Mouse (Mus musculus): ENCODE results near the gene Yipf4.
"Not testable (repeated sequence)": the region's sequence is repeated elsewhere in the genome, so short reads cannot be mapped to it uniquely, and the experiment has no call there.

Gene Yipf4

GRCm38 (mm10) chr17:74489024-74489900 lies at the start of gene Yipf4:
Yipf4 (plus strand) TSS chr17:74489493.
- DNase-seq: peak; percentile 96

GRCm38 (mm10) chr17:74440486-74440885 lies 48.8 kb upstream of the Yipf4 start:
- DNase-seq: no peak

GRCm38 (mm10) chr17:74449776-74450175 lies 39.5 kb upstream of the Yipf4 start:
- no peak for DNase-seq

- no peak for DNase-seq
Measured at GRCm38 (mm10) chr17:74453928-74454327, 35.4 kb upstream of the Yipf4 start.

GRCm38 (mm10) chr17:74454660-74455059 lies 34.6 kb upstream of the Yipf4 start:
- DNase-seq: no peak

GRCm38 (mm10) chr17:74455426-74455825 lies 33.9 kb upstream of the Yipf4 start:
- DNase-seq: no peak

GRCm38 (mm10) chr17:74456825-74457224 lies 32.5 kb upstream of the Yipf4 start:
- DNase-seq: no peak

DNA sequence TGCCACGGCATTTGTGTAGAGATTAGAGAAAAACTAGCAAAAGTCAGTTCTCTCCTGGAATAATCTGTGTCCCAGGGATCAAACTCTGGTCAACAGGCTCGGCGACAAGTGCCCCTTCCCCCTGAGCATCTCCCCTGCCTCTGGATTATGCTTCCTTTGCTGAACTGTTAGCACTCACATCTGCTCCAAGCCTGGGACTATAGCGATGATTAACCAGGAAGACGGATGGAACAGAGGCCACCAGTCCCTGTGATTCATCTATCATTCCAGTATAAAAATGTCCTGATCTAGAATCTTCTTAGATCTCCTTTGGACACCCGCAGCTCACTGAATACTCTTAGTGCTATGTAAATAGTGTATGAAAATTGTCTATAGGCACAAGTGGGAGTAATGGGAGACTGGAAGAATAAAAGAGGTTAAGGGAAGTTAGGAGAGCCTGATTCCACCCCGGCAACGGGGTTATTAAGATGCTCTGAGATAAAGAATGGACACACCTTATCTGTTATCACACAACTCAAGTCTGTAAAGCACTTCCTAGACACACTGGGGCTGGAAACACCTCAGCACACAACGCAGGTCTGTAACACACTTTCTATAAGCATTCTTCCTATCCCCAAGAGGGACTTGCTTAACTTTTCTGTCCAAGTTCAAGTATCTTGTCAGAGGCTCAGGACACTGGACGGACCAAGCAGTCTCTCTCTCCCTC lies 31.2 kb upstream of the Yipf4 start:
- DNase-seq: no peak

- no peak for DNase-seq
Measured at GRCm38 (mm10) chr17:74458711-74459408, 30.4 kb upstream of the Yipf4 start, which contains the start of gene Nlrc4. Nlrc4 (minus strand) TSS chr17:74459142.

DNA sequence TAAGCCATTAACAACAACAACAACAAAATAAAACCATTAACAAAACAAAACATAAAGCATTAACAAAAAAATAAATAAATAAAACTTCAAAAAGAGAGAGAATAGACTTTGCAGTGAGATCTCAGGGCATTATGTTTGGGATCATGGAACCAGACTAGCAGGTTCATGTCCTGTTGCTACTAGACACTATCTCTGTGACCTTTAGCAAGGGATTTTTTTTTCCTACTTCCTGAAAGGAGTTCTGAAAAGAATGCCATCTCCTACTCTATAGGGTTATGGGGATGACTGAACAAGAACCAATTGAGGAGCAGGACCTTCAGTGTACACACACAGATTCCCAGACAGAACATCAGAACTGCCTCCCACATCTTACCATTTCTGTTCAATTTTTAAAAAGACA lies 25.8 kb upstream of the Yipf4 start:
- DNase-seq: no peak

GRCm38 (mm10) chr17:74467981-74468380 lies 21.3 kb upstream of the Yipf4 start:
- not testable (repeated sequence) for DNase-seq

DNA sequence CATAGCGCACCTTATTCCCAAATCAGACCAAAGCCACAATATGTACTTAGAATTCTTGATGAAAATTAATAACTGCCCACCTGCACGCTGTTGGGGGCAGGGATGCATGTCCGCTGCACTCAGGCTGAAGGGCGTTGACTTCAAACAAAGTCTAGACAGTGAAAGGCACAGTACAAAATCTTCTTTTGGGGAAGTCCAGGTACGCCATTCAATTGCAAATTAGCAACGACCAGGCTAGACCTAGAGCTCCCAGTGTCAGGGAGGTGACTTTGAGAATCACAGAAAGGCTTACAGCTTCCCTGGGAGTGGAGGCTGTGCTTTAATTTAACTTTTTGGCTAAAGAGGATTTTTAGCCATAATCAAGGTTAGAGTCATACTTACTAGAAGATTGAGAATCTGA lies 19.2 kb upstream of the Yipf4 start:
- not testable (repeated sequence) for DNase-seq

- no peak for DNase-seq
Measured at GRCm38 (mm10) chr17:74480361-74481069, 8.8 kb upstream of the Yipf4 start.

DNA sequence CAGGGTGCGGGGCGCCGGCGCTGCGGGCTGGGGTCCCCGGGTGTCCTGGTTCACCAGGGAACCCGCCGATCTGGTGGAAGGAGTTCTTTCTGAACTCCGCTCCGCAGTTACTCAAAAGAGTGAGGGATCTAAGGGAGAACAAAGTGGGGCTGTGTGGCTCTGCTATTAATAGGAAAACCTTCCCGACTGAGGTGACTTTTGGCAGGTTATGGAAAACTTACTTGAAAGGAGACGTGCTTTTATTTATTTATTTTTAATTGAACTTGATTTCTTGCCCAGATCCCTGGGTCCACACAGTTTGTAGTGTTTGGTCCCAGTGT lies 568 bp downstream of the Yipf4 start:
- DNase-seq: no peak

DNA sequence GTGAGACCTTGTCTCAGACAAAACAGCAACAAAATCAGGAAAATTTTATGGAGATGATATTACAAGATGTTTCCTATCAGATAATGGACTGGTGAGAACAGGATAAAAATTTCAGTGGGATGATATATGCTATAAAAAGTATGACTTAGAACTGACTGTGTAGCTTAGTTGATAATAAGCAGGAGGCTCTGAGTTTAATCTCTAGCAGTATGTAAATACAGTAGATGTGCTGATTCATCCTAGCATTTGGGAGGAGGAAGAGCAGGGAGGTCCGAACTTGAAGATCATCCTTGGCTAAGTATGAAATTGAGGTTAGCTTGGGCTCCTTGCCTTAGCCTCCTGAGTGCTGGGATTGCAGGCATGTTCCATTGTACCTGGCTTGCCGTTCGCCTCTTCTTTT lies 2.3 kb downstream of the Yipf4 start:
- DNase-seq: no peak

GRCm38 (mm10) chr17:74500204-74500603 lies 10.9 kb downstream of the Yipf4 start:
- no peak for DNase-seq

- DNase-seq: no peak
Measured at GRCm38 (mm10) chr17:74501085-74501484, 11.8 kb downstream of the Yipf4 start.

GRCm38 (mm10) chr17:74507934-74508333 lies 18.6 kb downstream of the Yipf4 start:
- no peak for DNase-seq

GRCm38 (mm10) chr17:74508600-74508999 lies 19.3 kb downstream of the Yipf4 start:
- DNase-seq: no peak

DNA sequence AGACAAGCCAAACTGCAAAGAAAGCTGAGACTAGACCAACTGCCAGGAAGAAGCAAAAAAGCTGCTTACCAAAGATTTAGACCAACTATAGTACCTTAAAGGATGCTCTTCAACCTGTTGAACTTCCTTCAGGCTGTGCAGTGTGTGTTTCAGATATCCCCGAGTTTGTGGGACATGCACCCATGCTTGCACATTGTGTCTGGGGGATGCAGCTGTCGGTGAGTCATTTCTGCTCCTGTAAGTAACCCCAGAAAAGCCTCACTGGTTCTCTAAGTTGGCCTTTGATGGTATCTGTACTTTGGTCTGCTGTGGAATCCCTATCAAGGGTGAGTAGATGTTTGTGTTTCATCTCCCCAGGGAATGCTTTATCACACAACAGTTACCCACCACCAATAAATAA lies 23.0 kb downstream of the Yipf4 start:
- DNase-seq: no peak

DNA sequence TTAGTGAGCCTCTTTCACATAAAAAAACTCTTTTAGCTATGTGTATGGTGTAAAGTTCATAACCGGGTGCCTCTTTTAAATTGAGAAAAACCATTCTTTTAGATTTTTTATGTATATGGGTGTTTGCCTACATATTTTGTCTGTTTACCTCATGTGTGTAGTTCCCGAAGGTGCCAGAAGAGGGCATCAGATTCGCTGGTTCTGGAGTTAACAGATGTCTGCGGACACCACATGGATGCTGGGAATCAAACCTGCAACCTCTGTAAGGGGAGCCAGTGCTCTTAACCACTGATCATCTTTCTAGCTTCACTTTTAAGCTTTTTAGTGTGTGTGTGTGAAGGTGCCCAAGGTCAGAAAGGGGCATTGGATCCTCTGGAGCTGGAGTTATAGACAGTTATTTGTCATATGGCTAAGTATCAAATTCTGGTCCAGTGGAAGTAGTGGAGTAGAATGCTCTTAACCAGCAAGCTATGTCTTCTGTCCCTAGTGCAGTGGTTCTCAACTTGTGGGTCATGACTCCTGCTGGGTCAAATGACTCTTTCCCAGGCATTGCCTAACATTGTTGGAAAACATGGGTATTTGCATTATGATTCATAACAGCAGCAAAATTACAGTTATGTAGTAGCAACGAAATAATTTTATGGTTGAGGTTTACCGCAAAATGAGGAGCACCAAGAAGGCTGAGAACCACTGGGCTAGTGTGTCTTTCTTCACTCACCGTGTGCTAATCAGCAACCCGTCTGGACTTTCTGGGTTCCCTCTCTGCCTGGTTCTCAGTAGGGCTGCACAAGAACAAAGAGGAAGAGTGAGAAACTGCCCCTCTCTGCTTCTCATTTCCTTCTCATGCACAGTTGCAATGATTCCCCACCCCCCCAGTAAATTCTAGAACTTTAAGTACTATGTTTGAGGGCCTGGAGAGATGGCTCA lies 33.8 kb downstream of the Yipf4 start:
- DNase-seq: no peak

- no peak for DNase-seq
Measured at GRCm38 (mm10) chr17:74526117-74526516, 36.8 kb downstream of the Yipf4 start.
